Mouse (Mus musculus) frontal cortex, postnatal 36 days (tissue): ENCODE measurements around the gene Vsig2.

Source experiments
- DNase-seq, 2 experiments: peaks; one replicate each; pipeline ENCODE4 v3.0.0; 2022; ENCODE audit warnings: low spot score in 2 of 2

The Vsig2 gene

DNA sequence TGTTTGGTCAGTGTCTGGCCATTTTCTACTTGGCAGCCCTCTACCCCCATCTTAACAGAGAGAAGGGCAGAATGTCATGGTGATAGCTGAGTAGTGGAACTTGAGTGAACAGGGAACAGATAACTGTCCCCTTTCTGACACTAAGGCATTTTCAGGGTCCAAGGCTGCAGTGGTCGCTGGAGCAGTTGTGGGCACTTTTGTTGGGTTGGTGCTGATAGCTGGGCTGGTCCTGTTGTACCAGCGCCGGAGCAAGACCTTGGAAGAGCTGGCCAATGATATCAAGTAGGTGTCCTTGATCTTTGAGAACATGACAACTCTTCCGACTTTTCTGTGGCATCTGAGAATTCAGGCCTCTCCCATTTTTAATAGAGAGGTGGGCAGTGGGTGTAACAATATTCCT lies 2.2 kb upstream of the Vsig2 start:
- no peak for DNase-seq

GRCm38 (mm10) chr9:37537658-37538250 lies 1.3 kb upstream of the Vsig2 start:
- DNase-seq: no peak

DNA sequence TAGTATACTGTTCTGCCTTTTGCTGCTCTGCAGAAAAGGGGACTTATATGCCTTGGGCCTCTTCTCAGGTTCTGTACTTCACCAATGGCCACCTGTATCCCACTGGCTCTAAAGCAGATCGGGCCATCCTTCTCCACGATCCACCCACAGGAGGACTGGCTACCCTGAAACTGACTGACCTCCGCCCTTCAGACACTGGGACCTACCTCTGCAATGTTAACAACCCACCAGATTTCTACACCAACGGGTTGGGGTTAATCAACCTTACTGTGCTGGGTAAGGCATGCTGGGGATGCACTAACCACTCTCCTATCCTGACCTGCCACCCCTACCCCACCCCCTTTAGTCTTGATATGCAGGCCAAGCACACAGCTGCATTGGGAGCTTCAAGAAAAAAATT lies 1.2 kb downstream of the Vsig2 start:
- no peak for DNase-seq

DNA sequence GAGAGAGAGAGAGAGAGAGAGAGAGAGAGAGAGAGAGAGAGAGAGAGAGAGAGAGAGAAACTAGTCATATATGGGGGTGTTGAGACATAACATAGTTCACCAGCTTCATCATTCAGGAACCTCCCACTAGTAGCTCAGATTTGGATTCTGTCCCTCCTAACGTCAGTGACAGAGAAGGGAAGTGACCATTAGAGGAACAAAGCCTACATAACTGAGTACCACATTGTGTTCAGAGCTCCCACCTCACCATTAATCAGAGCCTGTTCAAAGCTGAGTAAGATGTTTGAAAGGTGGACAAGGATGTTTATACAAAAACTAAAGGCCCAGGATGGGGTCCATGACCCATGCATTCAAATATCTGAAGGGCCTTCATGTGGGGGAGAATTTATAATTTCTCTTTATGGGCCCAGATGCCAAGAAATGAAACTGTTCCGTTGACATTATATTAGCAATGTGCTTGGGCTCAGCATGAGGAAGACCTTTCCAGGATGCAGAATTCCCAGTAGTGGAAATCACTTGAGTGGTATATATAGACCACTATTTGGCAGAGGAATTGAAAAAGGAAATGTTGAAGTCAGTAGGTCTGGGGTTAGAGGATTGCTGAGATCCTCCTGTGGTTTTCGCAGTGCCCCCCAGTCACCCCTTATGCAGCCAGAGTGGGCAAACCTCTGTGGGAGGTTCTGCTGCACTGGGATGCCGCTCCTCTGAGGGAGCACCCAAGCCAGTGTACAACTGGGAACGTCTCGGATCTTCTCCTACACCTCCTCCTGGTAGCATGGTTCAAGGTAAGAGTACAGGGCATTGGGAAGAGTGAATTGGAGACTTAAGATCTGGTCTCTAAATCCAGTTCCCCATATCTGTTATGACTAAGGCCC lies 1.9 kb downstream of the Vsig2 start:
- no peak for DNase-seq

DNA sequence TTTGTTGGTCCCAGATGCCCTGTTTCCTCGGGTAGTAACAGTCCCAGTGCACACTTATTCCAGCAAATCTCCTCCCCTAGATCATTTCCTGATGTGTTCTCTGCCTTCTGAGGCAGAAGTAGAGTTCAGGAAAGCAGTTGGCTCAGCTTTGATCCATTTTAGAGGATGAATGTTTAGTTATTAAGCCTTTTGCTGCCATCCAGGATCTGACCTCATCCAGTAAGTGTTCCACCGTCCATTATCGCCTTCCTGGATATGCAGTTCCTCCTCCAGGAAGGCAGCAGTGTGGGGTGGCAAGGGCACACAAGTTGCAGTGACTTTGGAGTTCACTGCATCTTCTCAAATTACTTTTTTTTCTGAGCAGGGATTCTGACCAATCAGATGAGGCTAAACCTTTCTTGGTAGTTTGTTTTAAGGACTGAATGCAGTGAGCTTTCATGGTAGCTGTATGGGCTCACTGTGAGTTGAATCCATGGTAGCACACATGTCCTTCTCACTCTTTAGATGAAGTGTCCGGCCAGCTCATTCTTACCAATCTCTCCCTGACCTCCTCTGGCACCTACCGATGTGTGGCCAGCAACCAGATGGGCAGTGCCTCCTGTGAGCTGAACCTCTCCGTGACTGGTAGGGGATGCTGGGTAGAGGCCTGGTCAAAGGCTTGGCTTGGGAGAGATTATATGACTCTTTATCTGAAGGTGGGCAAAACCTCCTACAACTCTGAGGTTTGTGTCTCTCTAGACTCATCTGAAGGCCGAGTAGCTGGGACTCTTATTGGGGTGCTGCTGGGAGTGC lies 3.0 kb downstream of the Vsig2 start:
- no peak for DNase-seq

DNA sequence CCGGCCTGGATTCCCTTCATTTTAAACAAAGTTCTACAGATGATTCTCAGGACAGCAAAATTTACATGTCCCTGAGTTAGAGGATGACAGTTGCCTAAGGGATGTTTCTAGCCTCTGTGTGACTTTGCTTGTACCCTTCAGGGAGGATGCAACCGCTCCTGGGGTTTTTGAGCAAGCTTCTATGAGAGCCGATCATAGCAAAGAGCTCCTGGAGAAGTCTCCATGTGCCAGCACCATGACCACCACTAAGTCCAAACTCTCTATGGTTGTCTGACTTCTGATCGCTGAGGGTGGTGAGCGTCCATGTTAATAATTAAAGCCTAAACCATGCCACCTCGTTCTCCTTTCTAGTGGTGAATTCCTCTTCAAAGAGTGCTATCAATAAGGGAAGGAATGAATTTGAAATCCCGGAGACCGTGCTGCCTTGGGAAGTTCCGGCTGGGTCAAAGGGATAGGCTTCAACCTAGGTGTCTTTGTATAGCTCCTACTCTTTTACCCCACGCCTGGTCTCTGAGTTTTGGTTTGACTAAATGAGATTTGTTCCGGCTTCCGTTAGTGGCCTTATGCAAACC lies 4.9 kb downstream of the Vsig2 start:
- DNase-seq: no peak

- peak; percentile 78 for DNase-seq
These were observed 5.6 kb downstream of the Vsig2 start for GRCm38 (mm10) chr9:37544447-37545165.

- DNase-seq: no peak
These were observed 6.1 kb downstream of the Vsig2 start for GRCm38 (mm10) chr9:37545166-37545610.

- no peak for DNase-seq
These were observed 6.9 kb downstream of the Vsig2 start for GRCm38 (mm10) chr9:37545847-37546452.

- DNase-seq: no peak
These were observed 7.8 kb downstream of the Vsig2 start for GRCm38 (mm10) chr9:37546889-37547288.

- no peak for DNase-seq
These were observed 11.4 kb downstream of the Vsig2 start for GRCm38 (mm10) chr9:37550435-37550834.

- no peak for DNase-seq
These were observed 12.9 kb downstream of the Vsig2 start for GRCm38 (mm10) chr9:37551751-37552531.

GRCm38 (mm10) chr9:37552536-37553293 lies 13.7 kb downstream of the Vsig2 start, which contains the start of gene Nrgn:
TSS of gene Nrgn (minus strand) at chr9:37552904.
- DNase-seq: peak; percentile 84 to 91

GRCm38 (mm10) chr9:37554279-37554678 lies 15.2 kb downstream of the Vsig2 start:
- no peak for DNase-seq

DNA sequence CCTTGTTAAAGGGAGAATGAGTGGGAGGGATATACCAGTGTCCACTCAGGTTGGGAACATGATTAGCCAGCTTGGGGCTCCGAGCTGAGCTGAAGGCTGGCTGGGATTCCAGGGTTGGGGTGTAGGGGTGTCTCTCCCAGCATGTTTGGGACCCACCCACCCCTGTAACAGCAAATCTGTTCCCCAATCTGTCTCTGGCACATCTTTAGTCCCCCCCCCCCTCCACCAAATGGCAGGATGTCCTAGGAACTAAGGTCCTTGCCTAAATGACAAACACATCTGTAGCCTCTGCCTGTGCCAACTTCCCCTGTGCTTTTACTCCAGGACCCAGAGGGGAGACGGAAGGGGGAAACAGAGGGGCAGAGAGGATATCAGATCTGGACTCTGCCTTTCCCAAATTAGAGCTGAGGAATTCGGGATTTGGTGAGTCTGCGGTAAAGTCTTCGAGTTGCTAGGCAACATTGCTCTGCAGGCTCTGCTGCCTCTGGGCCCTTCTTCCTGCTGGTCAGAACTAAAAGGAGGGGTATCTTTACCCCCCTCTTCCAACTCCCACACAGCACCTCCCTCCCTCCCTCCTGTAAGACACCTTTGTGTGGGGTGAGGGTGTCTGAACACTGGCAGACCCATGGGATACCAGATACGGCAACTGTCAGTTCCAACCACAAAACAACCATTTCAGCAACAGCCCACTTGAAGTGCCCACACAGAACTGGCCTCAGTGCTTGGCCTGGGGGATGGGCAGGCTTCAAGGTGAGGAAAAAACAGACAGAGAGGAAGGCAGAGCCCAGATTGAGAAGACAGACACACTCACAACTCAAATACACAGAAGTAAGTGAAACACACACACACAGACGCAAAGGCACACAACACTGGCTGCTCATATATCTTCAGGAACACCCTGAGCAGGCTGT lies 16.0 kb downstream of the Vsig2 start, which contains the start of gene Siae:
Gene Siae (plus strand): TSS at position 861 of the 911 bp plus-strand sequence.
- peak in 1 of 2 experiments; percentile 72 for DNase-seq

DNA sequence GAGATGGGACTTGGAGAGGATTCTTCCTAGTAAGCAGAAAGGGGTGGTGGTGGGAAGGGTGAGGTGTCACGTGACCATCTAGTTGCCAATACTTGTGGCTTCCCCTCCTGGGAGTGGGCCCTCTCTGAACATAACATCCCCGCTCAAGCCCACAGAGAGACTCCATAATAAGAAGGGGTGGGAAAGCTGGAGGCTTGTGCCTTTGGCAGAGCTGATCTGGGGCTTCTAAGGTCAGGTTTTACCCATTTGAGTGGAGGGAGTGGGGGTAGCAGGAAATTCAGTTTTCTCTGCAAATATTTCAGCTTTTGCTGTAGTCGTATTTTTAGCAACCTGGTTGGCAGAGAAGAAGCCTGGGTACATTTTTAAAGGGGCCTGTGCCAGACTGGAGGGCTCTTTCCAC lies 17.3 kb downstream of the Vsig2 start:
- DNase-seq: peak in 1 of 2 experiments; percentile 62

DNA sequence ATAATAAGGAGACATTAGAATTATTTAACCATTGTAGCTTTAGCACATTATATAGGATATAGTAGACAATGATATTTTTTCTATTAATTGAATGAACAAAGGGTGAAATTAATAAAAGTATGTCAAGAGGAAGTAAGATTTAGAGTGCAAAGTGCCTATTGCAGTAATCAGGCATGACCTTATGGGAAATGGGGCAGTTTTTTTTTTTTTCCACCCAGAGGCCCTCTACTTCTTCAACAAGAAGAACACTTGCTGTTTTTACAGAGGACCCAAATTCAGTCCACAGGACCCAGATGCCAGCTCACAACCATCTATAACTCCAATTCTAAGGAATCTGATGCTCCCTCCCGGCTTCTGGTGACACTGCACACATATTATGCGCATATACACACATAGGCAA lies 21.6 kb downstream of the Vsig2 start:
- DNase-seq: no peak

- no peak for DNase-seq
These were observed 24.8 kb downstream of the Vsig2 start for GRCm38 (mm10) chr9:37563805-37564204.
